Mouse (Mus musculus): Measurements from ENCODE around the gene Sumo3.

DNA sequence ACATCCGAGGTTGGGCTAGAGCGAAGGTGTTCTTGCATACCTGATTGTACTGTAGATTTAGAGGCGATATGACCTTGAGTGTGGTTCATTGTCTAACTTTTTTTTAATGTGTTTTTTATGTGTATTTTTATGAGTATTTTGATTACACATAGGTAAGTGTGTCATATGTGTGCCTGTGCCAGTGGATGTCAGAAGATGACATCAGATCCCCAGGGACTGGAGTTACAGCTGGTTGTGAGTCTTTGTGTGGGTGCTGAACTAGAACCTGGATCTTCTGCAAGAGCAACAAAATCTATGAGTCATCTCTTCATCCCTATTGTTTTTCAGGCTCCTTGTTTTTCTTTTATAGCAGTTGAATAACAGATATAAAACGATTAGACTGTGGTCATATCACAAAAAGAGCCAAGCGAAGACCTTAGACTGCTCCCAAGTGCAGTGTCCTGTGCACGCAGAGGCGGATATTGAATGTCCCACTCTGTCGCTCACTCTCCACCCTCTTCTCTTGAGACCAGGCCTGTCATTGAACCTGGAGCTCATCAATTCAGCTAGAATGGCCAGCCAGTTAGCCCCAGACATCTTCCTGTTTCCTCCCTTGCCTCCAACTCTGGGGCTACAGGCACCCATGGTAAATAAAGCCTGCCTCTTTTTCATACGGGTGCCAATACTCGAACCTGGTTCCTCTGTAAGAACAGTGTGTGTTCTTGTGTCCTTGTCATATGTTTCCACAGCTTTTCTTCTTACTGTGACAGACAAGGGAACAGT, 17.9 kb downstream of the Sumo3 start:
- TF ChIP-seq POLR2A (IDR thresholded peaks at IDR 0.05; ENCODE audit: borderline replicate concordance, insufficient read depth, low read length) (no peak), CTCF (IDR thresholded peaks at IDR 0.05; ENCODE audit: borderline replicate concordance, insufficient read depth, low read depth, low read length) (no peak)

Data from cerebellum, adult 2 months (tissue).